Mouse (Mus musculus) thymus, postnatal 14 days (tissue): ENCODE data around the gene Lrfn3.

Experiments
- DNase-seq: peaks from one replicate; pipeline ENCODE4 v3.0.0; 2021

Lrfn3 gene

GRCm38 (mm10) chr7:30362652-30363343, at the start of gene Lrfn3:
Gene Lrfn3 (minus strand): TSS chr7:30362772.
- DNase-seq, result no peak

- DNase-seq, result no peak
Measured at GRCm38 (mm10) chr7:30411023-30411422, 48.5 kb upstream of the Lrfn3 start.

- DNase-seq, result peak; percentile 54
Measured at GRCm38 (mm10) chr7:30409789-30410188, 47.2 kb upstream of the Lrfn3 start.

GRCm38 (mm10) chr7:30408639-30409038, 46.1 kb upstream of the Lrfn3 start:
- no peak for DNase-seq

GRCm38 (mm10) chr7:30402343-30402742, 39.8 kb upstream of the Lrfn3 start:
- no peak for DNase-seq

- no peak for DNase-seq
Measured at GRCm38 (mm10) chr7:30399671-30400070, 37.1 kb upstream of the Lrfn3 start.

- DNase-seq, result peak; percentile 65
Measured at GRCm38 (mm10) chr7:30394871-30395270, 32.3 kb upstream of the Lrfn3 start.

GRCm38 (mm10) chr7:30394379-30394778, 31.8 kb upstream of the Lrfn3 start:
- DNase-seq, result peak; percentile 81

- peak; percentile 52 for DNase-seq
Measured at GRCm38 (mm10) chr7:30393631-30394030, 31.1 kb upstream of the Lrfn3 start.

GRCm38 (mm10) chr7:30392746-30393520, 30.4 kb upstream of the Lrfn3 start:
- DNase-seq, result peak; percentile 11

- DNase-seq, result no peak
Measured at GRCm38 (mm10) chr7:30384106-30384505, 21.5 kb upstream of the Lrfn3 start.

GRCm38 (mm10) chr7:30380061-30380460, 17.5 kb upstream of the Lrfn3 start:
- DNase-seq, result no peak

- DNase-seq, result peak; percentile 91
Measured at GRCm38 (mm10) chr7:30373501-30373962, 11.0 kb upstream of the Lrfn3 start.

GRCm38 (mm10) chr7:30367466-30367865, 4.9 kb upstream of the Lrfn3 start:
- DNase-seq, result no peak

- DNase-seq, result no peak
Measured at GRCm38 (mm10) chr7:30363344-30363738, 769 bp upstream of the Lrfn3 start.

GRCm38 (mm10) chr7:30360028-30360427, 2.5 kb downstream of the Lrfn3 start:
- DNase-seq, result no peak

- DNase-seq, result no peak
Measured at GRCm38 (mm10) chr7:30359276-30359865, 3.2 kb downstream of the Lrfn3 start.

GRCm38 (mm10) chr7:30358378-30359186, 4.0 kb downstream of the Lrfn3 start:
- no peak for DNase-seq

- no peak for DNase-seq
Measured at GRCm38 (mm10) chr7:30354059-30354458, 8.5 kb downstream of the Lrfn3 start.

- peak; percentile 71 for DNase-seq
Measured at GRCm38 (mm10) chr7:30353279-30353822, 9.2 kb downstream of the Lrfn3 start.

- peak; percentile 71 for DNase-seq
Measured at GRCm38 (mm10) chr7:30347828-30348227, 14.7 kb downstream of the Lrfn3 start.

GRCm38 (mm10) chr7:30346635-30347379, 15.8 kb downstream of the Lrfn3 start:
- DNase-seq, result peak; percentile 75
